Mouse (Mus musculus) layer of hippocampus, adult 6 months (tissue): Measurements from ENCODE around the gene Ppp1r26. TPM values are rescaled to one million over a fixed set of nuclear protein-coding genes. Genes with fewer than 3 reads are reported as not detected.

Experiments used
- long read RNA-seq, 2 experiments: library from polyadenylated mRNA; unstranded; transcript quantifications; one replicate each; pipeline ENCODE4 v2.0.0; 2019 to 2020
- polyA plus RNA-seq: library from polyadenylated mRNA; unstranded; fragments of <200 nt; fragmentation: Nextera tagmentation; gene quantifications from 2 replicates; pipeline ENCODE4 v1.2.3, GENCODE M21; 2021

Gene Ppp1r26
- polyA plus RNA-seq = 3.3 and 4.8 TPM in 2 replicates
- long read RNA-seq, experiment 1, partial matches to known transcripts = 0 of 8 reads
- long read RNA-seq, experiment 1, other reads (novel, unspliced or antisense) = 7 of 8 reads
- long read RNA-seq, experiment 2, partial matches to known transcripts = 1 of 24 reads
- long read RNA-seq, experiment 2, other reads (novel, unspliced or antisense) = 21 of 24 reads

DNA sequence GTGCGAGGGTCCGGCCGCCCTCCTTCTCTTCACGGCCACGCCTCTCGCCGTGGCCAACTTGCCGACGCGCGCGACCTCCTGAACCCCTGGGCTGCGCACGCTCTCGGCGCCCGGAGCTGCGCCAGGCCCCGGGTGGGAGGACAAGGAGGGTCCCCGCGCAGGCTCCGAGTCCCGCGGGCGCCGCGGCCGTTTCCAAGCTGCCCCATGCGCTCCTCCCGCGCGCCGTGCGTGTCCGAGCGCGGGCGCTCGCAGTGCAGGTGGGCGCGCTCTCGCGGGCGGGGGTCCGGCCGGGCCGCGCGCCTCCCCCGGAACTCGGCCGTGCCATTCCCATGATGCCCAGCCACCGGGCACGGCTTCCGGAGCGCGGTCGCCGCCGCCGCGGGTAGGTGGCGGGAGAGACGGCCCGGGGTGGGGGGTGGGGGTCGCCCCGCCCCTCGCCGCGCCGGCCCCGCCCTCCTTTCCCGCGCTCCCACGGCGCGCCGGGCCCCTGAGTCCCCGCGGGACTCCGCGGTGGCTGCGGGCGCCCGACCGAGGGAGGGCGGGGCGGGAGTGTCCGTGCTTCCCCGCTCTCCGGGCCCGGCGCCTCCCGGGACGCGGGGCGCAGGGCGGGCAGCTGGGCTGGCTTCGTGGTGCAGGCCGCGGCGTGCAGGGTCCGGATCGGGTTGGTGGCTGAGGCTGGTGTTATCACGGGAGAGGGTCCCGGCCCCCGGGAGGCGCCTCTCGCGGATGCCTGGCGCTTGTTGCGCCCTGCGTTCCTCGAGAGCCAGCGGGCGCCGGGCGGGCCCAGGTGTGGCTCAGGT lies at the start of gene Ppp1r26:
Ppp1r26 (plus strand) TSS at position 286 of the 800 bp plus-strand sequence.

DNA sequence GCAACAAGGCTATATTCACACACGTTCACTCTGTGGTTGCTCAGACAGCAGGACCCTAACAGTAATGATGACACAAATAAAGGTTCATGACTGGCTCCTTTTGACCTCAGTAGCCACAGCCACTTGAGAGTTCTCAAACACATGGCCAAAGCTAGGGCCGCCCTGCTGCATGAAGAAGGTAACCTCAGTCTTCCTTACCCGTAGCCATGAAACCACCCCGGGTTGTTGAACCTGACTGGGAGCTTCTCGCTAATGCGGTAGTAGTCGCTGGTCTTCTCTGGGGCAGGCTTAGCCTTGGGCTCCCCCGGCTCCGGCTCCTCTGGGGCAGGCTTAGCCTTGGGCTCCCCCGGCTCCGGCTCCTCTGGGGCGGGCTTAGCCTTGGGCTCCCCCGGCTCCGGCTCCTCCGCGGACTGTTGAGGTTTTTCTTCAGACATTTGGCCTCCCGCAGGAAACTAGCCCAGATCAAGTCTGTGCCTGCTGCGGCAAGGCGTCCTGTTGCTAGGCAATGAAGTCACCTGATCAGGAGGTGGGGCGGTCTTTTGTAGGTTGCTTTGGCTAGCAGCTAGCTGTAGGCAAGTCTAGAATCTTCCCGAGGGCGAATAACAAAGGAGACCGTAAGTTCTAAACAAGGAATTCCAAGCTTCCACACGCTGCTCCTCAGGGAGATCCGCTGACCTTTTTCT lies 19.4 kb downstream of the Ppp1r26 start, which contains the start of gene 1700007K13Rik:
1700007K13Rik (minus strand) TSS at position 497 of the 683 bp plus-strand sequence.

DNA sequence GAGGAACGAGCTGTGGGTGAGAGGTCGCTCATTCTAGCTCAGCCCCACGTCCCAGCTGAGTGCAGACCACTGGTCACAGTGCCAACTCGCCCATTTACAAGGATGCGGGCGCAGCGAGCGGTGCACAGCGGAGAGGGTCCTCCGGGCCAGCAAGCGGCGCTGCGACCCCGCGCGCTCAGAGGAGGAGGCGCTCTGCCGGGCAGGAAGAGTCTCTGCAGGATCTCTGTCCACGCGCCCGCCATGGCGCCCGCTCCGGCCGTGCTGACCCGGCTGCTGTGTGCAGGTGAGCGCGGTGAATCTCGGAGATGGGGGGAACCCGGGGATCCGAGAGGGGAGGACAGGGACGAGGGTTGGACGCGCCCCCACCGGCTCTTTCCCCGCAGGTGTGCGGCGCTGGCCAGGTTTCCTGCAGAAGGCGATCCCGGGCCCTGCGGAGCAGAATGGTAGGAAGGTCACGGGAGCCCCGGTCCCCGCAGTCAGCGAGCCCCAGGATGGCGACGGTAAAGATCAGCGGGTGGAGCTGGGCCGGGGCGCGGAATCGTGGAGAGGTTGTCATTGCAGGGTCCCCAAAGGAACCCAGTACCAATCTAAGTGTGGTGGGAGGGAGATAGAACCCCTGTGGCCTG lies 21.4 kb downstream of the Ppp1r26 start, which contains the start of gene Mrps2:
Mrps2 (plus strand) TSS at position 207 of the 626 bp plus-strand sequence.

DNA sequence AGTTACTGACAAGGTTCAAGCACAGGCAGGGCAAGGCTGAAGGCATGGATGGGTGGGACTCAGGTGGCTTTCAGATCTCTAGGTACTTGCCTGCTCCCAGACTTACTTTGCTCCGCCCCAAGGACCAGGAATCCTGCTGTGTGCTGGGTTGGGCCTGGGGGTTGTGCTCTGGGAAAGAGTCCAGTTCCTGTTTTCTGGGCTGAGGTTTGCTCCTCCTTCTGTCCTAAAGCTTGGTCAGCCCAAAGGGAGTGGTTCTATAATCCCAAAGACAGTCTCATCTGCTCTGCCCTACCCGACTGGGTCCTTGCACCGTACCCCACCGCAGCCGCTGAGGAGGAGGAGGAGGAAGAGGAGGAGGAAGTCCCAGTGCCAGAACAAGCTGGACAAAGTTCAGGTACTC lies 50.1 kb downstream of the Ppp1r26 start, which contains the start of gene Gbgt1:
Gbgt1 (plus strand) TSS at position 221 of the 400 bp plus-strand sequence.

Other genes starting within 250 kb of the Ppp1r26 start
- gene 1700007K13Rik, start 19.5 kb downstream of the Ppp1r26 start, polyA plus RNA-seq = 5.1 and 9.4 TPM in 2 replicates
- gene Mrps2, start 21.3 kb downstream of the Ppp1r26 start, polyA plus RNA-seq = 18.2 and 20.5 TPM in 2 replicates
- gene Gbgt1, start 50.1 kb downstream of the Ppp1r26 start, polyA plus RNA-seq = 0.78 and 1.2 TPM in 2 replicates
- gene Gm10134, start 59.3 kb downstream of the Ppp1r26 start, polyA plus RNA-seq = not detected in 2 replicates
- 41.8 and 50.6 TPM in 2 replicates for gene Ralgds, start 66.3 kb downstream of the Ppp1r26 start, polyA plus RNA-seq
- gene Cel, start 116.6 kb downstream of the Ppp1r26 start, polyA plus RNA-seq = not detected in 2 replicates
- 8.0 and 9.3 TPM in 2 replicates for gene Gtf3c5, start 137.0 kb downstream of the Ppp1r26 start, polyA plus RNA-seq
- not detected in 2 replicates for gene Gfi1b, start 175.2 kb downstream of the Ppp1r26 start, polyA plus RNA-seq
- 16.5 and 21.8 TPM in 2 replicates for gene Tsc1, start 194.4 kb downstream of the Ppp1r26 start, polyA plus RNA-seq